Mouse (Mus musculus): ENCODE measurements around the gene Rexo5.

Gene Rexo5

DNA sequence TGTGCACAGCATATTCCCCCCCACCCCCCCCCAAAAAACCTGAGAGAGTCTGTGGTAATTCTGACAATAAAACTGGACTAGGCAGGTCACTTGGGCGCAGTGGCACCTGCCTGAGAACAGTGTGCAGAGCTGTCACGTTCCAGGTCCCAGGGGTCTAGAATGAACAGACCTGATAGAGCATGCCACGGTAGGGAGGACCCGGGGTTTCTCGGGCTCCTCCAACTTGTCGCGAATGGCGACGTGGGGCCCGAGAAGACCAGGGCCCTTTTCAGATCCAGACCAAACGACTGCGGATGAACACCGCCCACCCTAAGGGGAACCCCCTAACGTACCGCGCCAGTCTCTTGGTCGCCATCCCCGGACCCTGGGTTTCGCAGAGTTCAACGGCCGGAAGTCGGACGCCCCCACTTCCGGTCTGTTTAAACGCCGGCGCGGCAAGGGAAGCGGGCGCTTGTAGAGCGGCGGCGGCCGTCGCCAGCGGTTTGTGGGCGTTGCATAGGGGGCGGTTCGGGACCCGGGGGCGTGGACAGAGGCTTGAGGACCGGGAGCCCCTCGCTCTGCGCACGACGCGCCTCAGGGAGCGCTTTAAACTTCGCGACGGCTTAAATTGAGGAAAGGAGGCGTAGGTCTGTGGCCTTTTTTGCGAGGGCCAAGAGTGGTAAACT is at the start of gene Rexo5, which contains the start of gene Eri2:
Gene Rexo5 (plus strand): TSS at position 421 of the 665 bp plus-strand sequence.
Gene Eri2 (minus strand): TSS at position 473 of the 665 bp plus-strand sequence.
- peak; percentile 87 for DNase-seq (ENCODE audit: low read depth)

DNA sequence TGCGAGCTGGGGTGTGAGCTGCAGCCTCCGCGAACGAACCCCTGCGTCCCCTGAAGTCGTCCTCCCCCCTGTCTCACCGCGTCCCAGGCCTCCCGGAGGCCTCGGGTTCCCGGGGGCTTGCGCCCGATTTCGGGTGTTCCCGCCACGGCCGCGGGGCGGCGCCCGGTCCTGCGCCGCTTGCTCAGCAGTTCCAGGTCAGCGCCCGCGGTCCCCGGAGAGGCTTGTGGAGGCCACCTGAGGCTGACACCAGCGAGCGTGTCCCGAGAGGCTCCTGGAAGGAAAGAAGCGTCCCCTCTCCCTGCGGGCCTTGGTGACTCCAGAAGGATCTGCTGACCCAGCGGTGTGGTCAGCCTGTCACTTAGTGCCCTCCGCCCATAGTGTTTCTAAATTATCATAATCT is 49.5 kb upstream of the Rexo5 start:
- DNase-seq (ENCODE audit: low read depth) = peak; percentile 30

DNA sequence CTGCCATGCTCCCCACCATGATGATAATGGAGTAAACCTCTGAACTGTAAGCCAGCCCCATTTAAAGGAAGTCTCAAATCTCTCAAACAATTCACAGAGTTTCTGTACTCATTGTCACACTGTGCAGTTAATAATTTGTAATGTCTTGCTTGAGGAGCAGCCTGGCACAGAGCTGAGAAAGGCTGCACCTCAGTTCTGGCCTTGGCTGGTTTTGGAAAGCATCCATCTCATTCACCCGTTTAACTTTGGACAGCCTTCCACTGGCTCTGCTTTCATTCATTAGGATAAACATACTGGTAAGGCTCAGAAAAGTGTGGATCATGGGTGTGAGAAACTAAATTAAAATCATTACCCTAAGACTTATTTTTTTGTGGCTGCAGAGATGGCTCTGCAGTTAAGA is 47.9 kb upstream of the Rexo5 start:
- no peak for DNase-seq (ENCODE audit: low read depth)

DNA sequence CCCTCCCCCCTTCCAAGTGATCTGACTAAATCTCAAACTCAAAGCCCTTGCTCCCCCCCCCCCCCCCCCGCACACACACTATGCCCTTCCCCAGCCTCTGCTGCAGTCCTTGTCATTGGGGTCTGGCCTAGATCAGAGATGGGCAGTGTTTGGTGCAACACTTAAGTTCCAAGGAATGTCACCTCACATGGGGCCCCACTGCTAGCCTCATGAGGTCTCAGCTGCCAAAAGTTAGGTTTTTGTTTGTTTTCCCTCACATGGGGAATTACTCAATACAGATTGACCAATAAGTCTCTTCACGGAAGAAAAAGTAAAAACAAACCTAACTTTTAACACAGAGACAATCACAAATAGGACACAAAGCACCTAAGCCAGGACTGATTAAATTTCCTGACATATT is 45.0 kb upstream of the Rexo5 start:
- no peak for DNase-seq (ENCODE audit: low read depth)

DNA sequence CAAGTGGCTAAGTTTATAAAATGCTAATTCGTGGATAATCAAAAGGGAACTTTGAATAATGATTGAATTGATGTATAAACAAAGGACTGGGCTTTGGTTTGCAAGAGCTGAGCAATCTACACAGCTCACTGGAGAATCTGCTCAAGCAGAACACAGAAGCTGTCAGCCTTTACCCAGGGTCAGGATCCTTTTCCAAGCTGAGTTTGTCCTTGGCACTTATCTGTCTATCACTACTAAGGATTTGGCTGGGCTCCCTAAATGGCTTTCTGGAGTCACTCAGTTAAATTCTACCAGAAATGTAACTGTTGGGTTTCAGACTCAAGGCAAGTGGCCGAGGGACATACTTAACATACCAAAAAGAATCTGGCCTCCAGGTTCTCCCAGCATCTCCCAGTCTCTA is 43.9 kb upstream of the Rexo5 start:
- no peak for DNase-seq (ENCODE audit: low read depth)

DNA sequence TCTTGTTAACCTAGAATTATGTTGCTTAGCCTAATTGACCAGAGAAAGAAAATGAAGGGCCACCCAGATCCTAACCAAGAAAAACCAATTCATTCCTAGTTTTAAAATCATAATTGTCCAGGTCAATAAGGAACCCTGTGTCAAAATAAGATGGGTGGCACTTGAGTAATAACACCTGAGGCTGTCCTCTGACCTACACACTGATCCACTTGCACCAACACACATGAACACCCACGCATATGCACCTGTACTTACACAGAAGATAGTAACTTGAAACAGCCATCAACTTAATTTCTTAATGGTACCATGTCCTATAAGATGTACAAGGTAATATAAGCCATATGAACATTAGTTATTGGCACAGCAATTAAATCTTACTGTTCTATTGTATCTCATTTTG is 40.1 kb upstream of the Rexo5 start:
- DNase-seq (ENCODE audit: low read depth) = no peak

DNA sequence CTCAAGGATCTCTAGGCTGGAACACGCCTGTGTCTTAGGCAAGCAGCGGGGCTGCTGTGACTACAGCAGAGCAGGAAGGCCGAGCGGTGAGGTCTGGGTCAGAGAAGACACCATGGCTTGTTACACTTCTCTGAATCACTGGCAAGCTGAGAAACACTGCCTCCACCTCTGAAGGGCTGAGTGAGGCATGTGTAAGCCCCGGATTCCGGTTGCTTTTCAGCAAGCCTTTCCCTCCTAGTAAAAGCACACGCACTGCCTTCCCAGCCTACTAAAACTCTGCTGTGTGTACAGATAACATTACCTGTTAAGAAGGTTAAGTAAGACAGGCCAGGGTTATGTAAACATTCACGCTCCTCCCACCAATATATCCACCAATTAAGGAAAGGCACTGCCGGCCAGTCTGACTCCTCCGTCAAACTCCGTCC is 33.3 kb upstream of the Rexo5 start, which contains the start of gene Acsm3:
Gene Acsm3 (plus strand): TSS at position 397 of the 425 bp plus-strand sequence.
- DNase-seq (ENCODE audit: low read depth) = no peak

DNA sequence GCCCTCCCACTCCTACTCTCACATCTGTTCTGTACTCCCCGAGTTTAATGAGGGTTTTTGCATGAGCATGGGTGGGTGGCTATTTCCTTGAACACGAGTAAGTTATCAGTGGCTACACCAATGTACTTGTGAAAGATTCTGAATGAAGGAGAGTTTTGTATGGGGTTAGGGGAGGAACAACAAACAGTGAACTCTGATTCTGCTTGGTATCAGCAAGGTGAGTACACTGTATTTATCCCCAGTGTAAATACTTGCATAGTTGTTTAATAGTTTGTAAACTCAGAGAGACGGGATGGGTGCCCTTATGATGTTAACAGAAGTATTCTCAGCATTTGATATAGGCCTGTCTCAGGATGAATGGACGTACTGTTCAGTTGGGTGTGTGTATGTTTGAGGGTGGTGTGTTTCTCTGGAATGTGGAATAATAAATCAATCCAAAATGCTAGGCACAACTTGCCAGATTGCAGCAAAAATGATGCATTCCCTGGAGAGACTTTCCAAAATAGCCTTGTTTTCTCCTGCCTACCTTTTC is 31.6 kb upstream of the Rexo5 start:
- no peak for DNase-seq (ENCODE audit: low read depth)

DNA sequence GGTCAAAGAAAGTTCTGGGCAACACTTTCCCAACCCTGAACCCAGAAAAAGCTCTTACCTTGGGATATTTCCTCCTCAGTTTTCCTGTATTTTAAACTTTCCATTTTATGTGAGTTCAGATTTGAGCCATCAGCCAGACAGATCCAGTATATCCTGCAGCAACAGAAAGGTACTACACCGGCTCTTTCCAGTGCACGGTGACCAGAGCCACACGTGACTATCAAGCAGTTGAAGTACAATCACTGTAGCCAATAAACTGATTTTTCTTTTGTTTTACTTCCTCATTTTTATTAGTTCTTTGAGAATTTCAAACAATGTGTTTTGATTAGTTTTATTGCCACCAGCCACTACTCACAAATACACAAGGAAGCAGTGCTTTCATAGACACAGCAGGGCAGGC is 29.4 kb upstream of the Rexo5 start:
- DNase-seq (ENCODE audit: low read depth) = no peak

DNA sequence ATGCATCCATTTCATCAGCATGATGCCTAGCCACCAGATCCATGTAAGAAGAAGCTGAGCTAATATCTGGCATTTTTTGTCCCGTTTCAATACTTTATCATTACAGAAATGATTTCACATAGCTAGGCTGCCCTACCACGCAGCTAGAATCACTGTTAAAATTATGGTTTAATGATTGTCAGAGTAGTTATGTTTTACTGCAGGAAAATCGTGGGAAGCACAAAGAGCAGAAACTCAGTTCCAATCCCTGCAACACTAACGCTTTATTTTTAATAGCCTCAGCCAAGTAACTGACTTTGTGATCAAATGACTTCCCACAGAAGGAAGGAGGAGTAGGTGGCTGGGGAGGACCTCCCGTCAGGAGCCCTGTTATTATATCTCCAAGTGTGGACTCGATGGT is 26.8 kb upstream of the Rexo5 start:
- no peak for DNase-seq (ENCODE audit: low read depth)

DNA sequence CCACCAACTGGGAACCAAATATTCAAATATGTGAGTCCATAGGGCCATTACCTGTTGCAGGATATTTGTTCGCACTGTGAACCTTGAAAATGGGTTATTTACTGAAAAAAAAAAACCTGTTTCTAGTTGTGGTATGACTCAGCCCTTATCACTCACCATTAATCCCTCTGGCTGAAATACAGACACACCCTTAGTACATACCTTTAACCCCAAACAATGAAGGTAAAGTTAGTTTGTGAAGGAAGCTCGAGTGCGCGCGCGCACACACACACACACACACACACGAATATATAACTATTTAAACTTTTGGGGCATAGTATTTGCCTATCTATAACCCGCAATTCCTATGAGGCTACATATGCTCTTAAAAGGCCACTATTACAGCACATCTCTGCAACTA is 23.9 kb upstream of the Rexo5 start:
- no peak for DNase-seq (ENCODE audit: low read depth)

DNA sequence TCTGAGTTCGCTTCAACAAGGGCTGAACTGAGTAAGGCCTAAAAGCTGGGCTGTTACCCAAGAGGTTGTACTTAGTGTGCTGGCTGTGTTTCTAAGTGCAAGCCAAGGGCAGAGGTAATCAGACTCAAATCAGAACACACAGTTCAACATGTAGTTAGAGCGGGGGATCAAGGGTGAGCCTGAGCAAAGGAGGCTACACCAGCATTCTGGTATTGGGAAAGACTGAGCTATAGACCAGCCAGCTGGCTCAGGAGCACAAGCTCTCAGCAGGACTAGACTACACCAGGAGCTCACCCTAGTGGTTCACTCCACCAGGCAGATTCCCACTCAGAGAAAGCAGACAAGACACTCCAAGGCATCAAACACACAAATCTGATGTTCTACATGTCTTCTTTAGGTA is 10.4 kb upstream of the Rexo5 start:
- no peak for DNase-seq (ENCODE audit: low read depth)

DNA sequence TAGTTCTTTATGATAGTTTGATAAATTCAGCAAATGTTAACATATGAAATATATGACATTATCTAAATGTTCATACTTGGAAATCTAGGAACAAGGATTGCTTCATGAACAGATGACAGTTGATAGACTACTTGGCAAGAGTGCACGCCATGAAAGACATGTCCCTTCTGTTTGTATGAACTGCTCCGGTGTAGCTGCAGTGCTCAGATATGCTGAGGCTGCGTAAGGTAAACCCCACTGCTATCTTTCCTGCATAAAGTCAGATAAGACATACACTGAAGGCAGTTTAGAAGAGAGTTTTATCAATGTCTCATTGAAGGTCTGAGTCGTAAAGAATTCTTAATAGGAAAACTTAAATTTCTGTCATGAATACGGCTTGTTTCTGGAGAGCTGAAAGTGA is 8.9 kb upstream of the Rexo5 start:
- DNase-seq (ENCODE audit: low read depth) = no peak

DNA sequence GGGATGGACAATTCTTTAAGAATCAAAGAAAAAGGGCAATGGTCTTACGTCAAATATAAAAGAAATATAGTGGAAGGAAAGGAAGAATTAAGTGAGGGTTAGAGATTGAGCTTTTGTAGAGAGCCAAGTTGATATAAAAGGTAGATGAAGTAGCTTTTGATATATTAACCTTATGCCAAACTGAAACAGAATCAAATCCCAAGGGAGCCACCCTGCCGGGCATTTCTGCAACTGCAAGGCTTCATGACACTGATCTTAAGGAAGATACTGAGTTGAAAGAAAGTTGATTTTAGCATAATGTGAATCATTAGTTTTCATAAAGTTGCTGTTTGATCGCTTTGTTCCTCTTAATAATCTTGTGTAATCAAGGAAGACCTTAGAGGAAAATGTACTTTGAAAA is 4.8 kb upstream of the Rexo5 start:
- no peak for DNase-seq (ENCODE audit: low read depth)

DNA sequence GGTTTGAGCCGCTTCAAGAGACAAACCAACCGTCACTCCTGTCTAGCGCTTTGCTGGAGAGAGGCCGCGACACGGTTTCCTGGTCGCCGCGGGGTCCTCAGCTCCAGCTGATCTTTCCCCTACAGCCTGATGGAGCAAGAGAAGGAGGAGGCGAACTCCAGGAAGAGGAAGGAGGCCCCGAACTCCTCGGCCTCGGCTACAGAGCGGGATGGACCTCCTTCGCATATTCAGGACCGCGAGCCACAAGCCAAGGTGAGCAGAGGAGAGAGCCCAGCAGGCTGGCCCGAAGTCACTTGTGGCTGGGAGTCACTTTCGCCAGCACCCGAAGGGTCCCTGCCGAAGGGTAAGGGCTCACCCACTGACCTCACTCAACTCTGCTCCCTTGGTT is 439 bp downstream of the Rexo5 start:
- DNase-seq (ENCODE audit: low read depth) = no peak

DNA sequence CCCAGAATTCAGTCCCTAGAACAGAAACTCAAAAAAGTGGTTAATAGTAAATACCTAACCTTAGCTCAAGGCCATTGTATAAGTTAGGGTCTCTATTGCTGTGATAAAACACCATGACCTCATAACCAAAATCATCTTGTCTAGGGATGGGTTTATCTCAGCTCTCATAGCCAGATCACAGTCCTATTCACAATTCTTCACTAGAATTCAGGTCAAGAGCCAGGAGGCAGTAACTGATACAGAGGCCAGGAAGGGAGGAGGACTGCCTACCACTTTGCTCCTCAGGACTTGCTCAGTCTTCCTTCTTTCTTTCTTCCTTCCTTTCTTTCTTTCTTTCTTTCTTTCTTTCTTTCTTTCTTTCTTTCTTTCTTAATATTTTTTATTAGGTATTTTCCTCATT is 1.5 kb downstream of the Rexo5 start:
- peak; percentile 8 for DNase-seq (ENCODE audit: low read depth)

DNA sequence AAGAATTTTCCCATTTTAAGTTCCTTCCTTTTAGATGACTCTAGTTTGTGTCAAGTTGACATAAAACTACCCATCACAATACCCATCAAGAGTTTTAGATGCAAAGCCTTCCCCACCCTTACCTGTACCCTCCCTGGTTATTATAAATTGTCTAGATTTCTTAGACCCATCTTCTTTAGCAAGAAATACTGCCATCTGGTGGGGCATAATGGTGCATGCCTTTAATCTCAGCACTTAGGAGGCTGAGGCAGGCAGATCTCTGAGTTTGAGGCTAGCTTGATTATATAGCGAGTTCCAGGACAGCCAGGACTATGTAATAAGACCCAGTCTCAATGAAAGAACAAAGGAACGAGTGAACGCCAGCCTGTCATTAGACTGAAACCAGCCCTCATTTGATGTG is 6.7 kb downstream of the Rexo5 start:
- DNase-seq (ENCODE audit: low read depth) = peak; percentile 37

DNA sequence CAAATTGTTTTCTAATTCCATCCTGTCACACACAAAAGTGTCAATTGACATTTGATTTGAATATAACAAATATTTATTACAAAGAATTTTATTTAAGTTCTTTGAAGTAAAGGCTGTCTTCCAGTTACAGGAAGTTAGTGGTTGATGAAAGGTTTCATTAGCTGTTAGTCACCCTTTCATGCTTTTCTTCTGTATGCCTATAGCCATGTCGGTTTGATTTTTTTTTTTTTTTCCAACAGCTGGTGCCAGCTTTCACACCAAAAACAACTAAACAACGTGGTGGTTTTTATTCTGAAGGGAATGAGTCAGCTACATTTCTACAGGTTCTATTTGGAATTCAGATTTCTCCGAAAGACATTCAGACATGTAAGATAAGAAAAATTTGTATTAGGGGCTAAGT is 7.2 kb downstream of the Rexo5 start:
- peak; percentile 12 for DNase-seq (ENCODE audit: low read depth)

DNA sequence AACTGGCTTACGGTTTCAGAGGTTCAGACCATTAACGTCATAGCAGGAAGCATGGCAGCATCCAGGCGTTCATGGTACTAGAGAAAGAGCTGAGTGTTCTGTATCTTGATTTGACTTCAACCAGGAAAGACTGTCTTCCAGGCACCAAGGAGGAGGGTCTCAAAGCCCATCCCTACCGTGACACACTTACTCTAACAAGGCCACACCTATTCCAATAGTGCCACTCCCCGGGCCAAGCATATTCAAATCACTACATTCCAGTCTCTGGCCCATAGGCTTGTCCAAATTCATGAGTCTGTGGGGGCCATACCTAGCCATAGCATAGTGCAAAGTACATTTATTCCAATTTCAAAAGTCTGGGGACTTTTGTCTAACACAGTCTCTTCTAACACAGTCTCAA is 13.6 kb downstream of the Rexo5 start:
- no peak for DNase-seq (ENCODE audit: low read depth)

DNA sequence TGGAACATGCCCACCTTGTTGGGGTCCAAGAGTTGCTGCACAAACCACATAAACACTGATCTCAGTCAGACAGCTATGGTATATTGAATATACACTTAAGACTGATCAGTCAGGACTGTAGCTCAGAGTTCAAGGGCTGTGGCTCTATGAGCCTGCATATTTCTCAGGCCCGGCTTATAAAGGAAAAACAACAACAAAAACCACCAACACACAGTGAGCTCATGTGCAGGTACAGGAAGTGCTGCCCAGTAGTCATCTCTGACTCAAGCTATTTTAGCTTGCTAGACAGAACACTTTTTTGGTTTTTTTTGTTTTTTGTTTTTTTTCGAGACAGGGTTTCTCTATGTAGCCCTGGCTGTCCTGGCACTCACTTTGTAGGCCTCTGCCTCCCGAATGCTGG is 14.9 kb downstream of the Rexo5 start:
- DNase-seq (ENCODE audit: low read depth) = no peak

DNA sequence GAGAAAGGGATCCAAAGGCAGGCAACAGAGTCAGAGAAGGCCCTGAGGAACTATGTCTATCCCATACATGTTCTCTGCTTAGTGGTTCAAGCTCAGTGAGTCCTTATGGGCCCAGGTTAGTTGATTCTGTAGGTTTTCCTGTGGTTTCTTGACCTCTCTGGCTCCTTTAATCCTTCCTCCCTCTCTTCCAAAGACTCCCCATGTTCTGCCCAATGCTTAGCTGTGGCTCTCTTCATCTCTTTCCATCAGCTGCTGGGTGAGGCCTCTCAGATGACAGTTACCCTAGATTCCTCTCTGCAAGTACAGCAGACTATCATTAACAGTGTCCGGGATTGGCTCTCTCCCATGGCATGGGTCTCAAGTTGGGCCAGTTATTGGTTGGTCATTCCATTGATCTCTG is 41.6 kb downstream of the Rexo5 start:
- DNase-seq (ENCODE audit: low read depth) = peak; percentile 52

DNA sequence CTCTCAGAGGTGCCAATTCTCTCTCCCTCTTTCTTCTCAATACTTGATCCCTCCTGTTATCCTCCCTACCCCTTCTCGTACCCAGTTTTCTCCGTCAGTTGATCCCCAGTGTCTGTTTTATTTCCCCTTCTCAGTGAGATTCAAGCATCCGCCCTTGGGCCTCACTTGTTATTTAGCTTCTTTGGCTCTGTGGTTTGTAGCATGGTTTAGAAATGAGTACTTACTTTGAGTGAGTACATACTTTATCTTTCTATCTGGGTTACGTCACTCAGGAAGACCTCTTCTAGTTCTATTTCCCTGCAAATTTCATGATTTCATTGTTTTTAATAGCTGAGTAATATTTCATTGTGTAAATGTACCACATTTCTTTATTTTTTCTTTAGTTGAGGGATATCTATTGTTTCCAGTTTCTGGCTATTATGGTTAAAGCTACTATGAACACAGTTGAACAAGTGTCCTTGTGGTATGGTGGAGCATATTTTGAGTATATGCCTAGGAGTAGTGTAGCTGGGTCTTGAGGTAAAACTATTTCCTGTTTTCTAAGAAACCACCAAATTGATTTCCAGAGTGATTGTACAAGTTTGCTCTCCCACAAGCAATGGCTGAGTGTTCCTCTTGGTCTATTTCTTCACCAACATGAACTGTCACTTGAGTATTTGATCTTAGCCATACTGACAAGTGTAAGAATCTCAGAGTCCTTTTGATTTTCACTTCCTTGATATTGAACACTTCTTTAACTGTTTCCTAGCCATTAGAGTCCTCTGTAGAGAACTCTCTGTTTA is 42.4 kb downstream of the Rexo5 start:
- peak; percentile 88 for DNase-seq (ENCODE audit: low read depth)

DNA sequence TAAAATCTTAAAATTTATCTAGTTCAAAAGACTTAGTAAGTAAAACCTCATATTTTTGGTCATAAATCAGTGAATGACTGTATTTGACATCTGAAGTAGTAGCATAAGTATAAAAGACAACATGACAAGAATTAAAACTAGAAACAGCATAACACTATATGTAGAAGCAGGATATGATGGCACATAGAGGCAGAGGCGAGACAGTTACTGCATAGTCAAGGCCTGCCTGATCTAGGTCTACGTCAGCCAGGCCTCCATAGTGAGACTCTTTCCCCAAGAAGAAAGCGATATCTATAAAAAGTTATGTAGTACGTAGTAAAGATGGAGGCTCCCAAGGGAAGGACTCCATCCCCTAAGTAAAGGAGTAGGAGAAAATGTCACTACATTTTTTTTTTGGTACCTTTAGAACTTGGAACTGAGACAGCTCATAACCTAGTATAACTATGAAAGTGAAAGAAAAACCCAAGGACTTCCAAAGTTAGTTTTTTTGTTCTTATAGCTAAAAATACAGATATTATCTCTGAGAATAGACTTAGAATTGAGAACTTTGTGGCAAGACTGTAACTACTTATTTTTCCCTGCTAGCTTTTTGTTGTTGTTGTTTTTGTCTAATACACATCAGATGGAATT is 48.1 kb downstream of the Rexo5 start:
- DNase-seq (ENCODE audit: low read depth) = peak; percentile 53
